Mouse (Mus musculus) T-helper 2 cell (primary cell): ENCODE measurements around the gene Supv3l1.
"Not testable (repeated sequence)": the region's sequence is repeated elsewhere in the genome, so short reads cannot be mapped to it uniquely, and the experiment has no call there.

Experiments used
- in situ Hi-C: fragments of 300-600 bp; cut with MboI, MseI; formaldehyde crosslinking; loops from one replicate; pipeline ENCODE4 v1.15.1; 2025; ENCODE audit warnings: high pct_unique_total_duplicates

Gene Supv3l1

GRCm38 (mm10) chr10:62449364-62450279 lies at the start of gene Supv3l1, which contains the start of gene 4930507D05Rik:
Gene Supv3l1 (minus strand): TSS chr10:62449738.
Gene 4930507D05Rik (plus strand): TSS chr10:62449489.
- in situ Hi-C loops, result no loop called here

- in situ Hi-C loops, result not testable (repeated sequence)
Measured at GRCm38 (mm10) chr10:62491681-62492080, 42.1 kb upstream of the Supv3l1 start.

DNA sequence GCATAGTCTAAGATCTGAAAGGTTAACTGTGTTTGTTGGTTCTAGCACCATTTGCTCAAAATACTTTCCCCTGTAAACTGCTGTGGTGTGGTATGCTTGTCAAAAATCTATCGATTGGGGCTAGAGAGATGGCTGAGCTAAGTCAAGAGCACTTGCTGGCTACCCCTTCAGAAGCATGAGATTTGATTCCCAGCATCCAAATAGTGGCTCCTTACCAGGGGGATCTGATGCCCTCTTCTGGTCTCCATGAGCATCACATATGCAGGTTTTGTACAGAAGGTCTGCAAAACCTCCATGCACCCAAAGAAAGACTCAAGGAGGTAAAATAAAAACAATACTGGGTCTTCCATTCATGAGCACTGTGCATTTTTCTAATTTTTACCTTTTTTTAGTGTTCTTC lies 38.7 kb upstream of the Supv3l1 start:
- in situ Hi-C loops, result no loop called here

DNA sequence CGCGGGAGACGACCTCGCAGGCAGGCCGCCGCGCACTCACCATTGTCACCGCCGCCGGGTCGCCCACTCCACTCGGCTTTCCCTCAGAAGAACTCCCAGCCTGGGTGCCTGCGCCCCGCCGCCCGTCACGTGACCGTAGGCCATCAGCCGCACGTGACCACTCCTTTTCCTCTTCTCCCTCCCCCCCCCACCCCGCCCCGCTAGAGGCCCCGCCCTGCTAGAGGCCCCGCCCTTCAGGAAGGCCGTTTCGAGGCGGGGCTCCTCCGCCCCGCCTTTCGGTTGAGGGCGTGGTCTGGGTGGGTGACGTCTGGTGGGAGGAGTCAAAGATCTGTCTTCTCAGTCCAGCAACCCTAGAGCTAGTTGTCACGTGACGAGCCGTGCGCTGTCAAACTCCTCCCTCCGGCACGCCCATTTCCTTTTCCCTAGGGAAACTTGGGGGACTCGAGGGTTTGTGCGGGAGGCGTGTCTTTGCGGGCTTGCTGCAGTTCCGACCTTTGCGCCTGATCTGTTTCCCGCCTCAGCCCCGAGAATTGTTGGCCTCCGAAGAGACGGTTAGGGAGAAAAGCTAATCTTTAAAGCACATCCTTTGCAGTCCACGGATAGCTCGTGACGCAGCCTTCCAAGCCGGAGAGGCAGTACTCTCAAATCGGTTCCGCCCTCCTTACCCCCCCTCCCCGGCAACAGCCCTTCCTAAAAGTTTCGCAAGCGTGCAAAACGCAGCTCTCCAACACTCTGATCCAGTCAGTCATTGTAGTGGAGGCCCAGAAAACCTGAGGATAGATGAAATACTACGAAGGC lies 37.3 kb upstream of the Supv3l1 start, which contains the start of gene Vps26a:
Vps26a (minus strand) TSS at position 188 of the 798 bp plus-strand sequence.
- in situ Hi-C loops, result no loop called here

GRCm38 (mm10) chr10:62485878-62486582 lies 36.5 kb upstream of the Supv3l1 start:
- in situ Hi-C loops, result no loop called here

DNA sequence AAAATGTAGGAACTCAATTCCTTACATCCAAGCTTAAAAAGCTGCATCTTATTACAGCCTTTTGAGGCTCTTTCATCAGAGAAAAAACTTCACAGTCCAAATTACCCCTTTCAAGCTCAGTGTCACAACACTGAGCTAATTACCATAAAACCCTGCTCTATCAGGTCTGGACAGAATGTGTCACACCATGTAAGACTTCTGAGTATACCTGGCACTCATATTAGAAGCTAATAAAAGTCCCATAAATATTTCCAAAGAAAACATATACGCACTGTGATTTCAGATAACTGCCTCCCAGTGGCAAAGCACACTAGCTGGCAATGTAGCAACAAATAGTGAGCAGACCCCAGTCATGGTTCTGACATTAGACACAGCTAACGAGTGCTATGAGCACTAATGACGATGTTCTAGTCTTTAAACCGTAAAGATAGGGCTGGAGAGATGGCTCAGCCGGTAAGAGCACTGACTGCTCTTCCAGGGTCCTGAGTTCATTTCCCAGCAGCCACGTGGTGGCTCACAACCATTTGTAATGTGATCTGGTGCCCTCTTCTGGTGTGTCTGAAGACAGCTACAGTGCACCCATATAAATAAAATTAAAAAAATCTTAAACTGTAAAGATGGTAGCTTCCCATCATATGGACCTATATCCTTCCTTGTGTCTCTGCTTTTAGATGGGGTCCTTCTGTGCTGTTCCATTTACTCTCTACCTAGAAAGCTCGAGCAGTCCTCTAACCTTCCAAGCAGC lies 31.7 kb upstream of the Supv3l1 start:
- in situ Hi-C loops, result no loop called here

GRCm38 (mm10) chr10:62476980-62477379 lies 27.4 kb upstream of the Supv3l1 start:
- in situ Hi-C loops, result no loop called here

- in situ Hi-C loops, result no loop called here
Measured at GRCm38 (mm10) chr10:62474944-62475343, 25.4 kb upstream of the Supv3l1 start.

DNA sequence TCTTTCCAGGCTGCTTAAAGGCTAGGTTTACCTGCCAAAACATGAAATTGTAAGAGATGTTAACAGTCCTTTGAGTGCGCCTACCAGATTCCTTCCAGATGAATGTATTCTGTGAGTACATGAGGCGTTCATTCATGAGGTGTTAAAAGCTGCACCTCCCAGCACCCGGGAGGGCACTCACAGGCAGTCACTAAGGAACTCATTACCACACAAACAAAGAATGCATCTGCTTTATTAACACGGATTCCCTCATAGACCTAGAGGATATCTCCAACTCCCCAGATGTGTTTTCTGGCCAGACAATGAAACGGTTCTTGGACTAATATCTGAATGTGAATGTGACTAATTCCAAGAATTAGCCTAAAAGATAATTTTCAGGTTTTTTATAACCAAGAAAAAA lies 21.6 kb upstream of the Supv3l1 start:
- in situ Hi-C loops, result no loop called here

DNA sequence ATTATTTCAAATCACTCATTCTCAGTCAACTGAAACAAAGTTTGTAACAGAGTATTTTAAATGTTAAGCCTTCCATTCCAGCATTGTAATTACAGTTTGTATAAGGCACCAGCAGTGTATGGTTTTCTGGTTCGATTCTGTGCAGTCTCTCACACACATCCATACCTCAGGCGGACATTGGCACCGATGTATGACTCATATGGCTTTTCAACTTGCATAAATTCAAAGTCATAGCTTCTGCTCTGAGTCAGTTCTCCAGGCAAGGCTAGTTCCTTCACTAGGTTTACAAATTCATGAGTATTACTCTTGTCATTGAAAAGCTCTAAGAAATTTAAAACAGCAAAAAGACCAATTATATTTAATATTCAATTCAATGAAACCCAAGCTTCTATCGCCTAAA lies 20.2 kb upstream of the Supv3l1 start:
- in situ Hi-C loops, result no loop called here

DNA sequence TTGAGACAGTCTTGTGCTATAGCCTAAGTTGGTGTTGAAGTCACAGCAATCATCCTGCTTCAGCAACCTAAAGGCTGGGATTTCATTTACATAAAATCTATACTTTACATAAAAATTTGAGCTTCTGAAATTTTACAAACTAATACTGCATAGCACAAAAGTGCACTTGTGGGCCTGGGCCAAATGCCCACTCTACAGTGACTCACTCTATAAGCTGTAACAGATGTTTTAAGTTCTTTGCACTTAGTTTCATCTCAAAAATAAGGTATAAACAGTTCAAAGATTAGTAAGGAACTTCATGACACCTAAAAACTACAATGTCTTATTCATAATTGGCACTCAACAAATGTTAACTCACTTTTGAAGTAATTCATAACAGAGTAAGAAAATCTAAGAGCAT lies 11.8 kb upstream of the Supv3l1 start:
- in situ Hi-C loops, result no loop called here

GRCm38 (mm10) chr10:62452001-62452400 lies 2.5 kb upstream of the Supv3l1 start:
- in situ Hi-C loops, result not testable (repeated sequence)

GRCm38 (mm10) chr10:62450280-62450640 lies 722 bp upstream of the Supv3l1 start:
- in situ Hi-C loops, result no loop called here

- in situ Hi-C loops, result no loop called here
Measured at GRCm38 (mm10) chr10:62430427-62430826, 19.1 kb downstream of the Supv3l1 start.

DNA sequence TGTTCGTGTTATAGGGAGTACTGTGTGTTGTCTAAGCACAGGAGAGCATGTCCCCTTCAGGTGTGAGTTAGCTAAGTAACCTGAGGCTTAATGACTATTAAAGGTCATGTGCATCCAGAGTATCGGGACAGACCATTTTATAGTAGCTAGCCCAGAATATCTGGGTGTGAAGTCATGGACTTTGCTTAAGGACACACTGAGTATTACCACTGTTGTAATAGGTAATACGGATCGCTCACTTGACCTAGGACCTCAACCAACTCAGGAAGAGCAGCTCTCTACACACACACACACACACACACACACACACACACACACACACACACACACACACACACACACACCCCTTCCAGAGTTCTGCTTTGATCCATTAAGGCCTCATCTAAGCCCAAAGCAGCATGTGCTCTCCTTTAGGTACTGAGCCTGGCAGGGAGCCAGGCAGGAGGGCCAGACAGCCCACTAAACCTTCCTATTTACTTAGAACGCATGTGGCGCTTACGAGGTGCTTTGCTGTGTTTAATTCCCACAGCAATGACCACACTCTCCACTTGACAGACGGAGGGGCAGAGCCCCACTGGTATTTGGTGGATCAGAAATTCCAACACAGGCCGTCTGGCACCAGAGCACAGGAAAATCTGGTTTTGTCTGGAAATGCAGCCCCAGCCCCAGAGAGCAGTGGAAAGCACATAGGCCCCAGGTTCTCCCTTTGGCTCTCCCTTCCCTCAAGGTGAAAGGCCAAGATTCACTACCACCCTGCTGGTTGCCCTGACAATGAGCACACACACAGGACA lies 24.3 kb downstream of the Supv3l1 start:
- in situ Hi-C loops, result no loop called here

DNA sequence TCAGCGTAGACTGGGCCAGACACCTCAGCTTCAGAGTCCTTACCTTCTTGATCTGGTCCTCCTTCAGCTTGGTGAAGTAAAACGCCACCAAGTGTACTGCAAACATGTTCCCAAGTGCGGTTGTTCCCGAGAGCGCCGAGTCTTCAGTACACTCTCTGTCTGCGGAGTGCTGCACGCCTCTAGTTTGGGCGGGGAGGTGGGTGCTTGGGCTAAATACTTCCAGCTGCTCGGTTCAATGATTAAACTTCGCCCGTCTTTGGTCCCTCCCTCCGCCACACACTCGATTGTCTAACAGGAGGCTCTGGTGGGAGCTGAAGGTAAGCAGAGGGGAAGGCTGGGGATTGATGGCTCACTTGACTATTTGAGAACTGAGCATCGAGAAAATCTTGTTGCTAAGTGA lies 27.3 kb downstream of the Supv3l1 start, which contains the start of gene Hkdc1:
Hkdc1 (minus strand) TSS at position 237 of the 400 bp plus-strand sequence.
- in situ Hi-C loops, result no loop called here

DNA sequence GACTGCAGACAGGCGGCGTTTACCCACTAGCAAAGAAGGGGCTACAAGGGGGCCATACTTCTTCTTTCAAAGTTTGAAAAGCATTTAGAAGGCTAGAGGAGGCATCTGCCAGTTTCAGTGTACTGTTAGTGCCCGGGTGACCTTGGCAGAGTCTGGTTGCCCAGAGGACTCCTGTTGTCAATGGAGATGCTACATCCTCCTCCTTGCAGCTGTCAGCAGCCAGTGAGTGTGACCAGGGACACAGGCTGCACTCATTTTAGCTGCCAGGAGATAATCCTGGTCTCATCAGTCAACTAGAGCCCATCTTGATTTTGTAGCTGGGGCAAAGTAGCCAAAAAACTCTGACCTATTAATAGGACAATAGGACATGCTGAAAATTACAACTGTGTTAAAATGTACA lies 28.4 kb downstream of the Supv3l1 start:
- in situ Hi-C loops, result no loop called here

DNA sequence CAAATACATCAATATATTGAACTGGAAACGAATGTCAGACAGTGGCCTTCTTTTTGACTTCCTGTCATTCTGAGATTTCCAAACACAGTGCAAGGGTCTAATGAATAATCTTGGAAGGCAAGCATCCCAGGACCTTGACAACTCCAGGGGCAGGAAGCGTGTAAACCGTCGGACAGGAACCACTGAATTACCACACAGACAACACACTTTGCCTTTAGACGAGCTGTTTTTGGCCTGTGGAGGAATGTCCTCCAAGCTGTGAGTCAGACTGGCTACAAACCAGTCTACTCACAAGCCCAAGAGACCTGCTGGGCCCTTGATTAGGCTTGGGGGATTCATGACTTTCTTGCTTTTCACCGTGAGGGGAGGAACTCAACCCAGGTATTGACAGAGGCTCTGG lies 29.1 kb downstream of the Supv3l1 start:
- in situ Hi-C loops, result no loop called here

DNA sequence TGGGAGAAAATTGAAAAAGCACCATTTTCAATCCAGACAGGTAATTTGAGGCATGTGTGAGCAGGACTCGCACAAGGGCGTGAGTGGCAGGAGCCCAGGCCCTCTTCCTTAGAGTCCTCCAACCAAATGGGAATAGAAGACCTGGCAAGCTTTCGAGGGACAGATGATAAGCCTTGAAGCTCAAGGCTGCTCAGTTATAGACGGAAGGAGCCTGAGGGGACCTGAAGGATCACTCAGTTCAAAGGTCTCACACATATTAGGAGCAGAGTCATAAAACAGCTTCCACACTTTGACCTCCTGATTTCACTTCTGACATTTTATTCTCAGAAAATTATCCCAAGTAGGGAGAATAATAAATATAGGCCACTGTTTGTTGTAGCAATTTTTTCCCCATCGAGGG lies 30.1 kb downstream of the Supv3l1 start:
- in situ Hi-C loops, result loop anchor here (10.0 kb wide), 1 partner anchor 145 kb away; no protein-coding TSS in a partner anchor

GRCm38 (mm10) chr10:62418831-62419356 lies 30.6 kb downstream of the Supv3l1 start:
- in situ Hi-C loops, result loop anchor here (10.0 kb wide), 1 partner anchor 144 kb away; no protein-coding TSS in a partner anchor
